Mouse (Mus musculus) megakaryocyte, embryonic 14.5 days (primary cell): ENCODE results near the gene Clnk.

Source experiments
- FLI1 ChIP-seq: IDR thresholded peaks from 2 replicates; pipeline ENCODE4 v1.6.1; 2012; ENCODE audit warnings: low read length, inconsistent platforms, mixed read lengths
- GATA1 ChIP-seq: IDR thresholded peaks from 3 replicates; pipeline ENCODE4 v1.6.1; 2012; ENCODE audit warnings: mixed read lengths, low read length, inconsistent platforms, borderline replicate concordance

DNA sequence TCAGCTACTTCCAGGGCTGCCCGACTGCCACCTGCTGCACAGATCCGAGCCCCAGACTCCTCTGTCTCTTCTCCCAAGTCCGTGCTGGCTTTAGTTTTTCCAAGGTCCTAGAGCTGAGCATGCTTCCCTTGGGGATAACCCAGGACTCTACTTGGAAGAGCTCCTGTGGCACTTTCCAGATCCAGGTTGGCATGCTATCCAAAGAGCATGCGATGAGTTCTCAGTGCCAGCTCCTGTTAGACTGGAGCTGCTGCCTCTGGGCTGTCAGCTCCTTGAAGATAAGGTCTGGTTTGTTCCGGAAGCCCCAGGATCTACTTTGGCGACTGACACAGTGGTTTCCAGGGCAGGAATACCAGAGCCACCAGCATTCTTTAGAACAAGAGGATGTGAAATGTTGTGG, 187.4 kb downstream of the Clnk start:
- TF ChIP-seq GATA1 (no peak), FLI1 (no peak)
